Mouse (Mus musculus): Measurements from ENCODE around the gene Prame.

GRCm38 (mm10) chrX:135576412-135576811 lies 51.1 kb downstream of the Prame start:
- TF ChIP-seq CTCF (conservative IDR thresholded peaks at IDR 0.05; ENCODE audit: low read length) (no peak), NANOG (IDR thresholded peaks at IDR 0.05; ENCODE audit: borderline replicate concordance, low read length) (no peak), POU5F1 (IDR thresholded peaks at IDR 0.05; ENCODE audit: borderline replicate concordance, low read length) (no peak)
